Mouse (Mus musculus) CH12.LX (cell line): ENCODE measurements at regions not wholly inside any gene's neighbourhood (a gene's known extent, or its start where the extent isn't known, plus 50 kb on each side); places are given as distances from the start of the nearest gene placed in this dataset.

Source experiments
- DNase-seq: peaks from one replicate; pipeline ENCODE4 v3.0.0-alpha.2; 2013; ENCODE audit errors: extremely low read depth
- H3K27ac ChIP-seq: 2 replicates; pipeline ENCODE4 v1.5.1; 2012; ENCODE audit warnings: low read depth, mild to moderate bottlenecking, control low read depth, moderate library complexity; ENCODE audit not compliant: insufficient read depth
- H3K27me3 ChIP-seq: replicated peaks from 2 replicates; pipeline ENCODE3; 2012; ENCODE audit warnings: inconsistent platforms
- H3K36me3 ChIP-seq, 2 experiments: replicated peaks in 1 of 2; 2 replicates each; pipeline versions ENCODE3 to v1.6.1; 2012; ENCODE audit warnings: inconsistent platforms in 1 of 2, low read length in 1 of 2, mild to moderate bottlenecking in 1 of 2, mixed read lengths in 1 of 2, moderate library complexity in 1 of 2; ENCODE audit not compliant: control insufficient read depth in 1 of 2, insufficient read depth in 1 of 2
- H3K4me1 ChIP-seq, 2 experiments: 2 replicates each; pipeline ENCODE4 v1.6.1; 2012; ENCODE audit warnings: inconsistent platforms in 1 of 2, moderate library complexity in 1 of 2; ENCODE audit not compliant: insufficient read depth in 2 of 2, control insufficient read depth in 1 of 2
- H3K4me2 ChIP-seq: 2 replicates; pipeline ENCODE4 v1.6.1; 2012; ENCODE audit warnings: low read depth, mild to moderate bottlenecking, control low read depth; ENCODE audit not compliant: poor library complexity, insufficient read depth, severe bottlenecking
- H3K4me3 ChIP-seq, 3 experiments: fragments of 150-350 bp in 1 of 3; sonication (generic) in 1 of 3; replicated peaks in 1 of 3; 2 replicates each; pipeline versions ENCODE3 to v1.5.1; 2011 to 2012; ENCODE audit warnings: low read depth in 2 of 3, low read length in 2 of 3, mild to moderate bottlenecking in 2 of 3, moderate library complexity in 2 of 3, control low read depth in 1 of 3, improper control_type of control experiment in 1 of 3, inconsistent platforms in 1 of 3, mixed read lengths in 1 of 3; ENCODE audit not compliant: poor library complexity in 1 of 3
- H3K79me2 ChIP-seq: replicated peaks from 2 replicates; pipeline ENCODE4 v1.6.1; 2012; ENCODE audit warnings: mild to moderate bottlenecking, moderate library complexity; ENCODE audit not compliant: control insufficient read depth, poor library complexity, insufficient read depth, severe bottlenecking; ENCODE audit errors: extremely low read depth
- H3K9ac ChIP-seq: 2 replicates; pipeline ENCODE4 v1.6.1; 2012; ENCODE audit warnings: low read depth, mild to moderate bottlenecking, control low read depth, moderate library complexity; ENCODE audit not compliant: insufficient read depth
- H3K9me3 ChIP-seq: replicated peaks from 2 replicates; pipeline ENCODE3; 2012; ENCODE audit warnings: low read length, inconsistent platforms, mixed read lengths
- CHD1 ChIP-seq: IDR thresholded peaks from 2 replicates; pipeline ENCODE4 v1.6.1; 2012; ENCODE audit warnings: low read depth, low read length, improper control_type of control experiment, inconsistent platforms
- CHD2 ChIP-seq: IDR thresholded peaks from 2 replicates; pipeline ENCODE4 v1.6.1; 2011; ENCODE audit warnings: low read length, improper control_type of control experiment
- CTCF ChIP-seq, 2 experiments: IDR thresholded peaks in 1 of 2; conservative IDR thresholded peaks in 1 of 2; 2 replicates each; pipeline ENCODE4 v1.5.1; 2011 to 2012; ENCODE audit warnings: low read depth in 2 of 2, low read length in 2 of 2, improper control_type of control experiment in 1 of 2, inconsistent platforms in 1 of 2, mild to moderate bottlenecking in 1 of 2, moderate library complexity in 1 of 2
- E2F4 ChIP-seq: IDR thresholded peaks from 2 replicates; pipeline ENCODE4 v1.6.1; 2011; ENCODE audit warnings: low read depth, low read length, improper control_type of control experiment; ENCODE audit not compliant: insufficient replicate concordance
- ELF1 ChIP-seq: IDR thresholded peaks from 2 replicates; pipeline ENCODE4 v1.6.1; 2014; ENCODE audit warnings: low read depth, mild to moderate bottlenecking, inconsistent platforms, low read length, improper control_type of control experiment
- ETS1 ChIP-seq: conservative IDR thresholded peaks from 2 replicates; pipeline ENCODE4 v1.6.1; 2012; ENCODE audit warnings: low read depth, mild to moderate bottlenecking, inconsistent platforms, low read length, improper control_type of control experiment, moderate library complexity
- GABPA ChIP-seq: IDR thresholded peaks from 2 replicates; pipeline ENCODE4 v1.6.1; 2012; ENCODE audit warnings: low read depth, low read length, improper control_type of control experiment, inconsistent platforms; ENCODE audit not compliant: insufficient replicate concordance
- JUN ChIP-seq: IDR thresholded peaks from 2 replicates; pipeline ENCODE4 v1.6.1; 2011; ENCODE audit warnings: low read depth, mild to moderate bottlenecking, low read length, improper control_type of control experiment, moderate library complexity; ENCODE audit not compliant: insufficient read depth
- JUND ChIP-seq: conservative IDR thresholded peaks from 2 replicates; pipeline ENCODE4 v1.6.1; 2011; ENCODE audit warnings: low read depth, low read length, improper control_type of control experiment
- MAFK ChIP-seq: IDR thresholded peaks from 2 replicates; pipeline ENCODE4 v1.6.1; 2011; ENCODE audit warnings: low read length, improper control_type of control experiment; ENCODE audit not compliant: insufficient replicate concordance
- MAX ChIP-seq: IDR thresholded peaks from 2 replicates; pipeline ENCODE4 v1.6.1; 2011; ENCODE audit warnings: low read length, improper control_type of control experiment
- MEF2A ChIP-seq: IDR thresholded peaks from 2 replicates; pipeline ENCODE4 v1.6.1; 2014; ENCODE audit warnings: low read depth, mild to moderate bottlenecking, inconsistent platforms, low read length, improper control_type of control experiment, borderline replicate concordance
- MXI1 ChIP-seq: IDR thresholded peaks from 2 replicates; pipeline ENCODE4 v1.6.1; 2011; ENCODE audit warnings: mild to moderate bottlenecking, low read depth, low read length, improper control_type of control experiment
- MYC ChIP-seq: IDR thresholded peaks from 2 replicates; pipeline ENCODE4 v1.6.1; 2011; ENCODE audit warnings: low read depth, mild to moderate bottlenecking, improper control_type of control experiment, low read length
- NELFE ChIP-seq: IDR thresholded peaks from 2 replicates; pipeline ENCODE4 v1.6.1; 2011; ENCODE audit warnings: low read depth, low read length, improper control_type of control experiment
- NRF1 ChIP-seq: IDR thresholded peaks from 2 replicates; pipeline ENCODE4 v1.6.1; 2014; ENCODE audit warnings: low read depth, mild to moderate bottlenecking, inconsistent platforms, low read length, improper control_type of control experiment, moderate library complexity
- POLR2A ChIP-seq: IDR thresholded peaks from 2 replicates; pipeline ENCODE4 v1.6.1; 2011; ENCODE audit warnings: low read depth, mild to moderate bottlenecking, improper control_type of control experiment, low read length
- RAD21 ChIP-seq: IDR thresholded peaks from 2 replicates; pipeline ENCODE4 v1.6.1; 2011; ENCODE audit warnings: low read depth, mild to moderate bottlenecking, low read length, improper control_type of control experiment, moderate library complexity
- RCOR1 ChIP-seq: conservative IDR thresholded peaks from 2 replicates; pipeline ENCODE4 v1.6.1; 2012; ENCODE audit warnings: low read depth, mild to moderate bottlenecking, inconsistent platforms, low read length, improper control_type of control experiment
- SMC3 ChIP-seq: IDR thresholded peaks from 2 replicates; pipeline ENCODE4 v1.6.1; 2011; ENCODE audit warnings: low read depth, low read length, improper control_type of control experiment
- TBP ChIP-seq: conservative IDR thresholded peaks from 2 replicates; pipeline ENCODE4 v1.6.1; 2011; ENCODE audit warnings: low read depth, low read length, improper control_type of control experiment
- UBTF ChIP-seq: IDR thresholded peaks from 2 replicates; pipeline ENCODE4 v1.6.1; 2012; ENCODE audit warnings: low read depth, mild to moderate bottlenecking, inconsistent platforms, low read length, improper control_type of control experiment, moderate library complexity
- USF2 ChIP-seq: conservative IDR thresholded peaks from 2 replicates; pipeline ENCODE4 v1.6.1; 2011; ENCODE audit warnings: low read depth, low read length, improper control_type of control experiment
- ZC3H11A ChIP-seq: IDR thresholded peaks from 2 replicates; pipeline ENCODE4 v1.6.1; 2012; ENCODE audit warnings: low read depth, mild to moderate bottlenecking, inconsistent platforms, low read length, improper control_type of control experiment
- ZMIZ1 ChIP-seq: IDR thresholded peaks from 2 replicates; pipeline ENCODE4 v1.6.1; 2012; ENCODE audit warnings: low read depth, mild to moderate bottlenecking, inconsistent platforms, low read length, improper control_type of control experiment
- ZNF384 ChIP-seq: IDR thresholded peaks from 2 replicates; pipeline ENCODE4 v1.6.1; 2012; ENCODE audit warnings: low read depth, low read length, improper control_type of control experiment, inconsistent platforms
- dilution Hi-C: fragments of 300-500 bp; cut with MboI; formaldehyde crosslinking; loops from 2 replicates; pipeline ENCODE4 v1.14.3; 2020; ENCODE audit warnings: low sequenced_read_pairs; ENCODE audit not compliant: extremely low pct_unique_long_range_greater_than_20kb, extremely low pct_ligation_motif_present
- in situ Hi-C: fragments of 300-500 bp; cut with MboI; formaldehyde crosslinking; loops from 3 replicates; pipeline ENCODE4 v1.14.3; 2019; ENCODE audit warnings: low sequenced_read_pairs, low pct_ligation_motif_present, low pct_unique_long_range_greater_than_20kb, mixed read lengths

- Histone ChIP-seq H3K4me3 (no peak overlapping the region), H3K4me2 (no peak overlapping the region), H3K79me2 (no peaks in the 10 kb centered on the region), H3K4me1 (peaks cover 3 to 6% of the 10 kb centered on the region in 2 experiments; a peak in 1 of 4 replicates), H3K27me3 (no peaks in the 10 kb centered on the region), H3K9me3 (no peaks in the 10 kb centered on the region), H3K9ac (no peak overlapping the region), H3K36me3 (no peaks in the 10 kb centered on the region), H3K27ac (no peak overlapping the region)
- dilution Hi-C loops (no loop called here), in situ Hi-C loops (no loop called here)
- no peak for TF ChIP-seq JUND
- no peak for TF ChIP-seq RAD21
- TF ChIP-seq ZC3H11A: no peak
- TF ChIP-seq E2F4: no peak
- no peak for TF ChIP-seq ELF1
- no peak for TF ChIP-seq MEF2A
- TF ChIP-seq JUN: no peak
- TF ChIP-seq POLR2A: no peak
- TF ChIP-seq MAX: no peak
- DNase-seq: no peak
Observed at GRCm38 (mm10) chr2:51566554-51567246, 60.6 kb upstream of the Tas2r134 start.

DNA sequence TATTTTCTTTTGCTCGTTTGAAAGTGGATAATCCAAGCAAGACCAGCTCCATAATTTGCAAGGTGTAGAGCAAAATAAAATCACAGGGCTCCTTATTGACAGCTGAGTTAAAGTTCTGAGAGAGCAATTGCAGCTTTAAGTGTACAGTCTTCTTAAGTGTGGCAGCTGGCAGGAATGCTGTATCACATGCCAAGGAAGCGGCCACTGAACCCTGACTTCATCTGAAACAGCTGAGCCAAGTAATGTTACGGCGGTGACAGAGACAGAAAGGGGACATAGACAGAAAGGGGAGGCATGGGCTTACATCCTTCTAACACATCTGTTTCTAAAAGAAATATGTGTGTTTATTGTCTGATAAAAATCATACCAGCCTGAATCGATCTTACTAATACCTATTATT lies 63.4 kb upstream of the Tas2r134 start:
- Histone ChIP-seq H3K4me3 (no peak overlapping the region), H3K4me2 (no peak overlapping the region), H3K9me3 (no peaks in the 10 kb centered on the region), H3K27me3 (no peaks in the 10 kb centered on the region), H3K27ac (no peak overlapping the region), H3K9ac (no peak overlapping the region), H3K4me1 (no peaks in the 10 kb centered on the region; a peak in 1 of 4 replicates), H3K79me2 (no peaks in the 10 kb centered on the region), H3K36me3 (no peaks in the 10 kb centered on the region)
- dilution Hi-C loops (no loop called here), in situ Hi-C loops (no loop called here)
- TF ChIP-seq NELFE: no peak
- no peak for TF ChIP-seq MAX
- TF ChIP-seq RCOR1: no peak
- no peak for DNase-seq

DNA sequence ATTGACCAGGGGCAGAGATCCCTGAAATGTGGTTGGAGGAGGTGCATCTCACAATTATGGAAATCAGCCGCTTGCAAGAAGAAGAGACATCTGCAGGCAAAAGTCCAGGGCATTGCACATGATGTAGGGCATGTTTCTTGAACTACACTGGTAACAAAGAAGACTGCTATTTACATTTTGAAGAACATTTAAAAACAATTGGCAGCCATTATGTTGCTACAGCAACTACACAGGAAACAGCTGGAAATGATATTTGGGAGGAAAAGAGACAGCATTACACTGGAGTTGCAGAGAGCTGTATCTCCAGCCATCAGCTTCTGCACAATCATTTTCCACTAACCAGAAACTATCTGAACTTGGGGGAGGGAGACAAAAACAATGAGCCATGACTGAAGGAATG lies 64.1 kb upstream of the Tas2r134 start:
- no peak overlapping the region for H3K9ac ChIP-seq
- no peaks in the 10 kb centered on the region for H3K4me1 ChIP-seq
- no peak overlapping the region for H3K4me2 ChIP-seq
- no peak overlapping the region for H3K27ac ChIP-seq
- dilution Hi-C loops (no loop called here), in situ Hi-C loops (no loop called here)
- no peaks in the 10 kb centered on the region for H3K9me3 ChIP-seq
- TF ChIP-seq CHD2 (no peak), ETS1 (no peak), CHD1 (no peak), NRF1 (no peak), MXI1 (no peak), GABPA (no peak), UBTF (no peak), CTCF (conservative IDR thresholded peaks at IDR 0.05 in 1 of 2, IDR thresholded peaks at IDR 0.05 in 1 of 2; ENCODE audit: low read depth in 2 of 2, low read length in 2 of 2) (no peak), MYC (no peak), ZNF384 (no peak), TBP (no peak), ELF1 (no peak), JUND (no peak), MAFK (no peak), USF2 (no peak), SMC3 (no peak), ZMIZ1 (no peak)
- no peak overlapping the region for H3K4me3 ChIP-seq
- no peaks in the 10 kb centered on the region for H3K27me3 ChIP-seq
- no peak for DNase-seq
- no peaks in the 10 kb centered on the region for H3K36me3 ChIP-seq
- no peaks in the 10 kb centered on the region for H3K79me2 ChIP-seq
